Mouse (Mus musculus) midbrain, embryonic 12.5 days (tissue): ENCODE results near the gene Vmn2r65. TPM values are rescaled to one million over a fixed set of nuclear protein-coding genes. Genes with fewer than 3 reads are reported as not detected.

Source experiments
- ATAC-seq: fragments of 200-750 bp; cut with Nextera tagmentation; 2 replicates; pipeline ENCODE4 v1.8.0; 2017; ENCODE audit warnings: low read depth, moderate TSS enrichment, moderate library complexity; ENCODE audit not compliant: low FRiP score
- H3K27ac ChIP-seq: fragments of 300-500 bp; sonication (generic); replicated peaks from 2 replicates; pipeline ENCODE4 v1.5.1; 2016; ENCODE audit warnings: mild to moderate bottlenecking
- H3K27me3 ChIP-seq: fragments of 300-500 bp; sonication (generic); 2 replicates; pipeline ENCODE4 v1.6.1; 2016; ENCODE audit warnings: mild to moderate bottlenecking
- H3K36me3 ChIP-seq: fragments of 300-500 bp; sonication (generic); 2 replicates; pipeline ENCODE4 v1.6.1; 2016
- H3K4me1 ChIP-seq: fragments of 300-500 bp; sonication (generic); 2 replicates; pipeline ENCODE4 v1.6.1; 2016
- H3K4me2 ChIP-seq: fragments of 300-500 bp; sonication (generic); replicated peaks from 2 replicates; pipeline ENCODE4 v1.6.1; 2016; ENCODE audit warnings: mild to moderate bottlenecking, moderate library complexity
- H3K4me3 ChIP-seq: fragments of 300-500 bp; sonication (generic); 2 replicates; pipeline ENCODE4 v1.5.1; 2016; ENCODE audit warnings: mild to moderate bottlenecking
- H3K9ac ChIP-seq: fragments of 300-500 bp; sonication (generic); replicated peaks from 2 replicates; pipeline ENCODE4 v1.6.1; 2016; ENCODE audit warnings: mild to moderate bottlenecking, moderate library complexity
- H3K9me3 ChIP-seq: fragments of 300-500 bp; sonication (generic); 2 replicates; pipeline ENCODE4 v1.6.1; 2016; ENCODE audit warnings: mild to moderate bottlenecking
- WGBS: fragments of 180-500 bp; shearing (Covaris S2); methylation state at CpG from one replicate; pipeline ENCODE4 v1.1.7; 2016; 5-methylcytosine and 5-hydroxymethylcytosine counted together
- polyA plus RNA-seq: library from polyadenylated mRNA; unstranded; fragments of >200 nt; fragmentation: Nextera tagmentation; extraction: Ambion mirVana; gene quantifications from 2 replicates; pipeline ENCODE4 v1.2.1, GENCODE M21; 2016

The Vmn2r65 gene
- not detected in 2 replicates for polyA plus RNA-seq

- H3K4me3 ChIP-seq = no peak within 1 kb of the TSS
- no peaks in the 10 kb centered on the region for H3K4me1 ChIP-seq
- WGBS = 55% methylated on average over 1 of the region's 1 CpGs
- no peaks in the 10 kb centered on the region for H3K27me3 ChIP-seq
- H3K9ac ChIP-seq = no peak within 1 kb of the TSS
- no peaks in the 10 kb centered on the region for H3K36me3 ChIP-seq
- no peak within 1 kb of the TSS for H3K27ac ChIP-seq
- H3K9me3 ChIP-seq = 0 out of 2 replicates have a peak, but pooled peaks cover 3% of the 10 kb centered on the region
- no peak for ATAC-seq
- no peak within 1 kb of the TSS for H3K4me2 ChIP-seq
Measured at GRCm38 (mm10) chr7:84964015-84964414, at the start of gene Vmn2r65. Vmn2r65 (minus strand) TSS chr7:84964115.

GRCm38 (mm10) chr7:85012168-85012567 lies 48.3 kb upstream of the Vmn2r65 start, which contains the start of gene Vmn2r66:
Vmn2r66 (minus strand) TSS chr7:85012268.
- no peak within 1 kb of the TSS for H3K4me2 ChIP-seq
- H3K9me3 ChIP-seq = 0 out of 2 replicates have a peak, but pooled peaks cover 8% of the 10 kb centered on the region
- H3K4me1 ChIP-seq = no peaks in the 10 kb centered on the region
- 81% methylated on average over 1 of the region's 1 CpGs for WGBS
- no peak within 1 kb of the TSS for H3K4me3 ChIP-seq
- H3K9ac ChIP-seq = no peak within 1 kb of the TSS
- no peaks in the 10 kb centered on the region for H3K36me3 ChIP-seq
- no peak within 1 kb of the TSS for H3K27ac ChIP-seq
- no peaks in the 10 kb centered on the region for H3K27me3 ChIP-seq
- ATAC-seq = no peak

GRCm38 (mm10) chr7:84996694-84997093 lies 32.8 kb upstream of the Vmn2r65 start:
- no peak overlapping the region for H3K4me2 ChIP-seq
- no peak overlapping the region for H3K4me3 ChIP-seq
- H3K36me3 ChIP-seq = no peaks in the 10 kb centered on the region
- H3K27ac ChIP-seq = no peak overlapping the region
- WGBS = 76% methylated on average over 2 of the region's 2 CpGs
- H3K27me3 ChIP-seq = no peaks in the 10 kb centered on the region
- peaks cover 2% of the 10 kb centered on the region; the same call in 1 of the 2 replicates for H3K9me3 ChIP-seq
- no peak for ATAC-seq
- H3K4me1 ChIP-seq = no peaks in the 10 kb centered on the region
- H3K9ac ChIP-seq = no peak overlapping the region

Other genes with a start within 250 kb of the Vmn2r65 start
- not detected in 2 replicates for gene Olfr291, start 110.6 kb downstream of the Vmn2r65 start, polyA plus RNA-seq
- gene Vmn2r66, start 48.2 kb upstream of the Vmn2r65 start, polyA plus RNA-seq = not detected in 2 replicates
- not detected in 2 replicates for gene Vmn2r67, start 191.9 kb upstream of the Vmn2r65 start, polyA plus RNA-seq